Mouse (Mus musculus) layer of hippocampus, postnatal 10 days (tissue): ENCODE data around the gene Wnt3a. TPM values are rescaled to one million over a fixed set of nuclear protein-coding genes. Genes with fewer than 3 reads are reported as not detected.

Experiments used
- DNase-seq, 2 experiments: peaks; one replicate each; pipeline ENCODE4 v3.0.0; 2021; ENCODE audit warnings: low spot score in 2 of 2
- long read RNA-seq: library from polyadenylated mRNA; stranded (forward); transcript quantifications from one replicate; pipeline ENCODE4 v2.0.0, GENCODE M21; 2023
- total RNA-seq, 2 experiments: library from RNA; stranded (reverse); gene quantifications; 2 replicates each; pipeline ENCODE4 v1.2.3; 2021

Gene Wnt3a
- not detected for total RNA-seq
- long read RNA-seq, result 0 reads

DNA sequence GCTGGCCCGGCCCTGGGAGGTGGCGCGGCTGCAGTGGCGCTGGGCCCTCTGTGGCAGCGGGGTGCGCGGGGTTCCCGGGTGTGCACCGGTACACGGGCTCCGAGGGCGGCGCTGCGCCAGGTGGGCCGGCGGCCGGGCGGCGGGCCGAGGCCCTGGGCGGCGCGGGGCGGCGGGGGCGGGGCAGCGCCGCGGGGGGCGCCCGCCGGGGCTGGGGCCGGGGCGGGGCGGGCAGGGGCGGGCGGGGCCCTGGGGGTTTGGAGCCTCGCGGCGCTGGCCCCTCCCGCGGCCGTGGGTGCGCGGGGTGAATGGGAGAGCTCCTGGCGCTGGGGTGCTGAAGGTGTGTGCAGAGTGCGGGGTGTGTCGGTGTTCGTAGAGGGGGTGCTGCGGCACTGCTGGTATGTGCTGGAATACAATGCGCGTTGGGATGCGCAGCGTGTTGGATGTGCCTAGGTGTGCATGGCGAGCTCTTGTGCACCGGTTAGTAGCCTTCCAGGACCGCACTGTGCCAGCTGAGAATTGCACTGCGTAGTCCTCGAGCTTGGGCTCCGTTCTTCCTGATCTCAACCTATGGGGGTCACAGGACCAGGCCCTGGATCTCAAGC, at the start of gene Wnt3a:
Gene Wnt3a (minus strand): TSS at position 51 of the 602 bp plus-strand sequence.
- DNase-seq, result no peak

DNA sequence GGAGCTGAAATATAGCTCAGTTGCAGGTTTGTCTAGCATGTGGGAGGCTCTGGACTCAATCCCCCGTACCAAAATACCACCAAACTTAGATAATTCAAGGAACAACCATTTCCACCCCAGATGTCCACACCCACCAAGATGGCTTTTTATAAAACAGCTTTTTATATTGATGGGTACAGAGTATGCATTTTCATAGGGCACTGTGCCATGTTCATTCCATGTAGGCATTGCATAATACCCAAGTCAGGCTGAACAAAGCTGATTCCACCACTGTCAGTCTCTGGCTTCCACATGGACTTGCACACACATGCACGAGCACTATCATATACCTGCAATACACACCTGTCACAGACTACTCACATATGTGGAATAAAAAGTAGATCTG, 48.2 kb upstream of the Wnt3a start:
- no peak for DNase-seq

DNA sequence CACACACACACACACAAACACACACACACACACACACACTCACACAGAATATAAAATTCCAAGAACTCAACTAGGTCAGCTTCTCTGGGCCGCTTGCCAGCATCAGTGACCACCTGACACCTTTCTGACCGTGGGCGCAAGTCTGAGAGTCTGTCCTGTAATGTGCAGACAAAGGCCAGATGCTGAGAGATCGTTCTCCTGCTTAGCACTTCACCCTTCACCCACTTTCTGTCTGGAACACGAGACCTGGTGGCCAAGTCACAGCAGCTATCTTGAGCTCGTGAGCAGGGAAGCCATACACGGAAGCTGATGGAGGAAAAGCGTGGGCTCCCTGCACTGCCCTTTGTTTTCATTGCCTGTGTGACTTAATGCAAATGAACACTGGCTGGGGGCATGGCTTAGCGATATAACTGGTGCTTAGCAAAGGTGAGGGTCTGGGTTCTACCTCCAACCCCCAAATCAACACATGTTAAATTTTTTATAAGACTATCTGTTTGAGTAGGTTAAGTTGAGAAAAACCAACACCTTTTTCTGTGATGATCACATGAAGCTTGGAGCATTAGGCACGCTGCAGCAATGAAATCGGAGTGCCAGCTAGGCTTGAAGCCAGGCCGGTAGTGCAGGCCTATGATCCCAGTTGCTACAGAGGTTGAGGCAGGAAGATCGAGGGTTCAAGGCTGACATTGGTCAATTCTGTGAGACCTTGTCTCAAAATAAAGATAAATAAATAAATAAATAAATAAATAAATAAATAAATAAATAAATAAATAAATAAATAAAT, 47.6 kb upstream of the Wnt3a start:
- DNase-seq, result no peak

DNA sequence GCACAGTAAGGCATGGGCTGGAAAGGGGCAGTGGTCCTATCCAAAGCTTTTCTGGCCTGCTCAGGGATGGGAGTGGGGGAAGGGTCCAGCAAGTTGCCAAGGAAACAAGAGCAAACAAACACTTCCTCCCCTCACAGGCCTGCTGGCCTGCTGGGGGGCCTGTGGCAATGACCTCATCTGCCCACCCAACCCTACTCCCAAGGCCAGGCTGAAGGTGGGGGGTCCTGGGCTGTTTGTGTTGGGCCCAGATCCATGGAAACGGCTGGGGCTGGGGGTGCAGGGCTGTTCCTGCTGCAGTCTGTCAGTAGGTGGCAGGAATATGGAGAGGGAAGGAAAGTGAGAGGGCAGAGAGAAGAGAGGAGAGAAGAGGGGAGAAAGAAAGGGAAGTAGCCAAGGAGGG, 45.8 kb upstream of the Wnt3a start:
- no peak for DNase-seq

DNA sequence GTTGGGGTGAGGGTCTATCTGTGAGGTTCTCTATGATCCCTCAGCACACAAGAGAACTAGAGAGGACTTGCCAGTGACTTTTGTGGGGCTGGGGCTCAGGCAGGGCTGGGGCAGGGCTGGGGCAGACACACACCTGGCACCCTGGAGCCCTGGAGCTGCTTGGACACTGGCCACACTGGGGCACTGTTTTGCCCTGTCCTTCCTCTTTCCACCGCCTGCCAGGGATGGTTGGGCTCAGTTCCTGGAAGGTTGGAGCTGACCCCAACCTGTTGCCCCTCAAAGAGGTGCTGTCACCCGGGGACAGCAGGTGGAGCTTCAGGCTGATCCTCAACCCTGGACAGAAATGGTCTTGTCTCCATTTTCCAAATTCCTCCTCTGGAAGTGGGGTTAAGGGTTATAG, 45.4 kb upstream of the Wnt3a start:
- DNase-seq, result no peak

DNA sequence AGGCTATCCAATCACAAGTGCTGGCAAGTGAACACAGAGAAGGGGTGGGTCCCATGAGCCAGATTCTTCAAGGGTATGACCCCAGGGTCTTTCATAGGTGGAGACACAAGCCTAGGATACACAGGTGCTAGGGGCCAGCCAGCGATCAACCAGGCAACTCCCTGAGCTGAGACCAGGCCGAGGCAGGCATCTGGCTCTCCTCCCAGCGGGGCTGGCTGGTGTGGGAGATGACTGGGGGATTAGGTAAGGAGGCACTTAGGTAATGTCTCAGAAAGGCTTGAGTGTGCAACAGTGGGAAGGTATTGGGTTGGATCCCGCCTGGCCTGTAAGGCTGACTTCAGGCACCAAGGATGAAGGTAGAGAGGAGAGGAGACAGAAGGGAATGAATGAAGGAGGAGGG, 44.6 kb upstream of the Wnt3a start:
- no peak for DNase-seq

- no peak for DNase-seq
Measured at GRCm38 (mm10) chr11:59332938-59333337, 42.4 kb upstream of the Wnt3a start.

- no peak for DNase-seq
Measured at GRCm38 (mm10) chr11:59331167-59331869, 40.8 kb upstream of the Wnt3a start.

DNA sequence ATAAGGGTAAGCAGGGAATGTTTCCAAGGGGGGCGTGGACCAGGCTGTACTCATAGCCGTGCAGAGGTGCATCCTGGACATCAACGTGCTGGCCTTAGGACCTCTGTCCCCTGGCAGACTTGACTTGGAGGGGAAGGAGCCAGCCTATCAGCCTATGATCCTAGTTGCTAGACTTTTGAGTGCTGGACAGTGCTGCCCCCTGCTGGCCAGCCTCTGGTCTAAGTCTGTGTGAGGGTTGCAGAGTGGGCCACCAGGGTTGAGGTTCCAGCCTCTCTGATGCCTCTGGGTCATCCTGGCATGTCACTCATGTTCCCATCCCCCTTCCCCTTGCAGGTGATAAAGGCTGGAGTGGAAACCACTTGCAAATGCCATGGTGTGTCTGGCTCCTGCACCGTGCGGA, 40.0 kb upstream of the Wnt3a start:
- DNase-seq, result peak; percentile 74 to 79

- DNase-seq, result no peak
Measured at GRCm38 (mm10) chr11:59329616-59330015, 39.1 kb upstream of the Wnt3a start.

GRCm38 (mm10) chr11:59327625-59328024, 37.1 kb upstream of the Wnt3a start:
- no peak for DNase-seq

GRCm38 (mm10) chr11:59324777-59325176, 34.2 kb upstream of the Wnt3a start:
- no peak for DNase-seq

- no peak for DNase-seq
Measured at GRCm38 (mm10) chr11:59322988-59323387, 32.4 kb upstream of the Wnt3a start.

- DNase-seq, result no peak
Measured at GRCm38 (mm10) chr11:59316517-59316916, 26.0 kb upstream of the Wnt3a start.

GRCm38 (mm10) chr11:59313944-59314343, 23.4 kb upstream of the Wnt3a start:
- DNase-seq, result peak in 1 of 2 experiments; percentile 61

DNA sequence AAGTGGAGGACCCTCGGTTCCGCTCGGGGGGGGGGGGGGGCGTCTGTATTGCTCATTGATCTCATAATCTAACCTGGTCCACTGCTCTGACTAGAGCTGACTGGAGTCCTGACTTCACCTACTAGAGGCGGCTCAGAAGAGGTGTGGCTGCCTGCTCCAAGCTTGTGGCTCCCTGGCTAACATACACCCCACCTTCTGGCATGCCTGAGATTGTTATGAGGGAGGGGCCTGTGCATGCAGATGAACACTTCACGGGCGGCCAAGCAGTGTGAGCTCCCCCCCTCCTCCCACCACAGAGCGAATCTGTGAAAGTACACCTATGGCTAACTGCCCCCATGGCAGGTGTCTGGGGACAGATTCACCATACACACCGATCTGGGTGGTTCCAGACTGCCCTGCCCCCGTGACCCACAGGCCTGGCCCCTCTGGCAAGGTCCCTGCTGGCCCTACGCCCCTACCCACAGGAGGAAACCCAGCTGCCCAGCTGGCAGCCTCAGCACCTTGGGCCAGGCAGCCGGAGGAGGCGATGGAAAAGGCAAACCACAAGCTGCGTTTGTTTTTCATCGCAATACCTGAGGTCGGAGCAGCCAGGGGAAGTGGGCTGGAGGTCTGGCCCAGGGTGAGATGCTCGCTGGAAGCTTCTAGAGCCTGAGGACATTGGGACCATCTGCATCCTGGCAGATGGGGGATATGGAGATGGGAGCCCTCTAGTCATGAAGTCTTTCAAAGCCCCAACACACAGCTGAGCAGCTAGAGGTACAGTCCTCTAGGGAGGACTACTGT, 22.7 kb upstream of the Wnt3a start:
- DNase-seq, result no peak

DNA sequence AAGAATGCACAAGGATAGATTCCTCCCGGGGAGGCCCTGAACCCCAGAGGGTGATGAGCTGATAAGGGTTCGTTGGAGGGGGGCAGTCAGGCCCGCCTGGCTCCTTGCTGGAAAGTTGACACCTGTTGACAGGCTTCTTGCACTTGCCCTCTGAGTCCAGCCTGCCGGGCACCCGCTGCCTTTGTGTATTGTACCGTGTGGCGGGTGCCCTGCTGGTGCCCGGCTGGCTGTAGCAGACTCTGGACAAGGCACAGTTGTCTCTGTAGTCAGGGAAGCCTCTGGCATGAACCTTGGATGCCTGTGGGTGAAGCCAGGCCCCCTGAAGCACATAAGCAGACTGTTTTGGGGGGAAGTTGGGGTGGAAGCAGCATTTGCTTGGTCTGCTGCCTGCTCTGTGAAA, 21.9 kb upstream of the Wnt3a start:
- no peak for DNase-seq

DNA sequence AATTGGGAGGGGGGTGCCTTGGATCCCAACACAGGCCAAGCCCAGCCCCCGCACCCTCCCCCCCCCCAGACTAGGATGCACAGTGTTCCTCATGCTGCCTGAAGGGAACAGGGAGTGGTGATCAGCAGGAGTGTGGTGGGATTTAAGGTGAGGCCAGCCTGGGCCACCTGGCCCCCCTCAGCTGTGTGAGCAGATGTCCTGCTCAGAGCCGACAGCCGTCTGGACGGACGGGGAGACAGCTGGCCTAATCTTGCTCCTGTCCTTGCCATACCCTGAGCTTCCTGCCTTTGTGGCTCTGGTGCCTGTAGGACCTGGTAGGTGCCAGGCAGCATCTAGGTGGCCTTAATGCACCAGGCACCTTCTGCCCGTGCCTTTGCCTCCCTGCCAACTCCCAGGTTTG, 21.5 kb upstream of the Wnt3a start:
- no peak for DNase-seq

GRCm38 (mm10) chr11:59309976-59310375, 19.4 kb upstream of the Wnt3a start:
- DNase-seq, result no peak

- no peak for DNase-seq
Measured at GRCm38 (mm10) chr11:59309106-59309805, 18.7 kb upstream of the Wnt3a start.

DNA sequence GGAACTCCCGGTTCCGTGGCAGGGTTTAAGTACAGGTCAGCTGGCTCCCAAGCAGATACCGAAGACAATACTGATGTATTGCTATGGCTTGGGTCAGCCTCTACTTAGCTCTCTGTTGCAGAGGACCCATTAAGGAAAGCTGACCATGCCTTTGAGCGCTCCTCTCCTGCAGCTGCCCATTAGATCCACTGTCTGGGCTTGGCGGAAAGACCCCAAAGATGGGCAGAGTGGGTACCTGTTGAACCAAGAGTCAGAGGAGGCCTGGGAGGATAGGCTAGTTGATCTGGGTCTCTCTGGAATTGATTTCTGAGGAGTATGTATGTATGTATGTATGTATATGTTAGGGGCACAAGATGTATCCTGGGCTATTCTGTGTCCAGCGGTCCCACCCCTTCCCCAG, 18.1 kb upstream of the Wnt3a start:
- DNase-seq, result no peak
